Mouse (Mus musculus) monocyte, adult 5-6 weeks (primary cell): Measurements from ENCODE around the gene Wls. TPM values are rescaled to one million over a fixed set of nuclear protein-coding genes. Genes with fewer than 3 reads are reported as not detected.

ENCODE experiments used
- ATAC-seq: fragments of 153-309, 156-312 bp; replicated peaks from 2 replicates; pipeline ENCODE4 v1.8.0; 2017; ENCODE audit warnings: mild to moderate bottlenecking; ENCODE audit not compliant: low TSS enrichment, insufficient number of reproducible peaks, severe bottlenecking, poor library complexity, low FRiP score
- total RNA-seq: library from RNA; stranded (forward); fragments of 200-1000, 200-491, 200-594 nt; gene quantifications from 3 replicates; pipeline ENCODE4 v1.2.3, GENCODE M21; 2017

The Wls gene
- total RNA-seq, 1 experiment from 2014 or later, result 60.4 TPM

DNA sequence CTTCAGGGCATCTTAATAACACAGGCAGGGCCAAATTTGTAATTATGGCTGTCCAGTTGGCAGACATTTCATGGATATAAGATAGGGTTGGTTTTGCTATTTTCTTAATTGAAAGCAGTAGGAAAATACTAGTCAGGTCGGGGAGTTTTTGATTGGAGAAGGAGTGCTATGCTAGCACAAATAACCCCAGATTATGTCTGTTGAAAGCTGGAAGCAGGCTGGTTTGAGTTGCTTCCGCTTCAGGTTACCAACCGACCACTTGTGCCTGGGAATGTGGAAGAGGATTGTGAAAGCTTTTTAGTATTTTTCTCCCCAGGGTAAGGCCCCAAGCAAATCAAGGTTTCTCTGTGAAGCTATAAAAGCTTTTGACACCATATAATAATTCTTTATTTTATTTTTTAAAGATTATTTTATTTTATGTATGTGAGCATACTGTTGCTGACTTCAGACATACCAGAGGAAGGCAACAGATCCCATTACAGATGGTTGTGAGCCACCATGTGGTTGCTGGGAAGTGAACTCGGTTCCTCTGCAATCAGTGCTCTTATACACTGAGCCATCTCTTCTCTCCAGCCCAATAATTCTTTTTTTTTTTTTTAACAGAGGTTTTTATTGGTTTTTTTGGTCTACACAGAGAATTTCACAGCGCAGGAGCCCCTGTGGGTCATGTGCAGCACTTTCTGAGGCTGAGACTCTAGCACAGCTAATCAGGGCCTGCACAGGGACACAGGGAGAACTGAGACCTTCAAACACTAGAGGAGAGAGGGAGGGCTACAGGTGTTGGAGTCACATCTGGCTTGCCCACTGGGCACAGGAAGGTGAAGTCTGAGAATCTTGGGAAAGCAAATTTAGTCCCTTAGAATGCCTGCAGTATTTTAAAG lies 50.9 kb downstream of the Wls start:
- no peak for ATAC-seq

DNA sequence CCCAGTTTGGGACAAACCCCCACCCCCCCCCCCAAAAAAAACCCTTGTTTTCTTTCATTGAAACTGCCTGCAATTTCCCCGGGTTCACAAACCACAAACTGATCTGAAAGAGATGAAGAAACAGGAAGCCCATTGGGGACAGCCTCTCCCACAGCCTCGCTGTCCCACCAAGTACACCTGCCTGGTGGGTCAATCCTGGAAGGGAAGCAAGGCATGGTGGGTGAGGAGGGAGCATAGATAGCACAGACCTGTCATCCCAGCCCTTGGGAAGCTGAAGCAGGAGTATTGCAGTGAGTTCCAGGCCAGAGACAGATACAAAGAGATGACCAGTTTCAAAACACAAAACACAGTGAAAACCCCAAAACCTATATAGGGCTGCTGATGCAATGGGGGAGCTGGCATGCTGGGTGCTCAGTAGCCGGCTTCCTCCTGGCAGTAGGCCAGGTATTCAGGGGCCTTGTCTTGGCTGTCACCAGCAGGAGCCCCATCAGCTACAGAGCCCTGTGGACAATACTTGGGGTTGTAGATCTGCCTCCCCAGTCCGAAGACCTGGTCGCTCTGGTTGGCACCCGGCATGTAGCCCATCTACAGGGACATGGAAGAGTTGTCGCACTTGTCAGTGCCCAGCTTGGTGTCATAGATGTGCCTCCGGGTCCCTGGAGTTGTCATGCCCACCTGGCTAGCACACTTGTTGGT lies 51.7 kb downstream of the Wls start:
- 0 out of 2 replicates have a peak, but pooled peaks have one; percentile 22 for ATAC-seq

DNA sequence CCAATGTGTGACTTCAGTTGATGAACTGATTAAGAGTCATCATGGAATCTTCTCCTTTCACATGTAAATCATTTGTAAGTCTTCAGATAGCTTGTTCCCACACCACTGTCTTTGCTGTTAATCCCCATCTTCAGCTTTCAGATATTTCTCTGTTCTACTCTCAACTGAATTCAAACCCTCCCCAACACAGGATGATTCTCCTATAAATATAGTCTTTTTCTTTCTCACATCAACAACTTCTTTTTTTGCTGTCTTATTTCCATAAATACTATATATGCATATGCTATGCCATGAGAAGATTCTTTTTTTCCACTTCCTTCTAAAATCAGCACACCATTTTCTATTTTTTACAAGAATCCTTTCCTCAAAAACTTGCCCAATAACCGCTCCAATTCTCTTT lies 67.9 kb downstream of the Wls start:
- ATAC-seq, result no peak

DNA sequence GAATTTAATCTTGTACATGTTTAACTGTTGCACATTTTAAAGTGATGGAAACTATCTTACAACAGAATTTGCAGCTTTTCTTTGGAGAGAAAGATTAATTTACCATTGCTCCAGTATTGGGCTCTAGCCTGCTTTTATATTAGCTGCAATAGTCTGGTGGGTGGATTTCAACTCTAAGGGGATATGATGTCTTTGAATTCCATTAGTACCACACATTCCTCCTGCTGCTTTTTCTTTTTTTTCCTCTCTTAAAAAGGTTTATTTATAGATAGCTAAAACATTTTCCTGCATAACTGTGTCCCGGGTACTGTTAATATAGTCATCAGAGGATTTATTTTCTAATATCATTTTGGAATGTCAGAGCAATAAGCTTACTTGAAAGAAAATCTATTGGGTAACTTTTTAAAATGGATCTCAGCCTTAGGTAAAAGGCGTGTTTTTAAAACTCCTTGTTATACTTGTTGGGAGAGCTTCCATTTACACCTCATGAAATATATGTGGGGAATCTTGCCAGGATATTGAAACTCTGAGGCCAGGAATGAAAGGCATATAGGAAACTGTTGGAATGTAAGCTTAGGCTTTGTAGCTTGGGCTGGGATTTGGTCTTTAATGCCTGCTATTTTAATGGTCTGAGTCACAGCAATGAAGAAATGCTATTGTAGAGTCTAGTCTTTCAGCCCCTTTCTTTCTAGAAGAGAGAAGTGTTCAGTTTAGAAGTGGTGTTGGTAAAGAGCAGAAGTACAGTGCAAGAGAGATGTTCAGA lies 78.0 kb downstream of the Wls start:
- ATAC-seq, result no peak

Other genes with a start within 250 kb of the Wls start
- not detected in 3 replicates for gene Rpe65, start 240.5 kb upstream of the Wls start, total RNA-seq